Comparison of ENCODE assay signal across 29 mouse cellular contexts in the genomic region with DNA sequence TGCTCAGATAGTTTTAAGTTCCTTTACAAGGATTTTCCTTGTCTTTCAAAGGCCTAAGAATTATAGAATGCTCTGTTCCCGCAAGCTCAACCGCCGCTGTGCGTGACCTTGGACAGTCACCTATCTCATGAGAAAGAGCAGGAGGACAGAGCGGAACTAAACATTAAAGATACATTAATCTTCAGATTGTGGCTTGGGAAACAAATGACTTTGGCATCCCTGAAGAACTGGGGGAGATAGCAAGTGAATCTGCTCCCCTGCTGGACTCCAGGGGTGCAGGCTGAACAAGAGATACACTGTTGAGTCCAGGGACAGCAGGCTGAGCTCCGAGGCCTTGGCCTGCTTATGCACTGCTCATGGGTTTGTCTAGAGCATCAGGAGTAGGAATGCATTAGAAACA. TPM values are rescaled to one million over a fixed set of nuclear protein-coding genes. Genes with fewer than 3 reads are reported as not detected.
DNase-seq lines count a peak whose midpoint lies in the region; TF ChIP-seq lines count a peak whose summit lies in the region.
"Had no signal": no experiment of that assay in that cellular context is flagged by ENCODE, and none has a peak within 500 bp of the region (broad histone marks: within the 10 kb centered on the region; RNA-seq: fewer than 3 reads in every experiment).

No protein-coding gene starts in this region.

- no peak for TF ChIP-seq CTCF in testis, adult 2 months (IDR thresholded peaks at IDR 0.05; ENCODE audit: control insufficient read depth, insufficient read depth, insufficient replicate concordance, low read depth, low read length)

- H3K4me3 ChIP-seq in testis, adult 2 months (ENCODE audit: control insufficient read depth, low read depth, low read length), result no peak overlapping the region
- H3K4me3 ChIP-seq: embryonic facial prominence, embryonic 13.5 days; embryonic facial prominence, embryonic 15.5 days; erythroblast, embryonic 14.5 days; forebrain, embryonic 10.5 days; forebrain, embryonic 12.5 days had no signal

- DNase-seq in adrenal gland, adult 2 months, result peak; percentile 38
- DNase-seq in adrenal gland, postnatal 25 days, result no peak
- DNase-seq in adrenal gland, postnatal 36 days, result peak; percentile 34 to 39
- no peak for DNase-seq in adrenal gland, postnatal 4 days (ENCODE audit: low spot score in 2 of 2)
- DNase-seq in testis, postnatal 10 days (ENCODE audit: low spot score), result no peak
- DNase-seq in frontal cortex, postnatal 25 days (ENCODE audit: low spot score in 2 of 2), result no peak
- DNase-seq: cerebellum, adult 11 months; cerebellum, adult 18-20 months; cerebellum, adult 8-10 months; cerebellum, adult 9-11 months; cerebellum, postnatal 14 days; cerebellum, postnatal 36 days; embryo, embryonic 11 days had no signal

- H3K27ac ChIP-seq in testis, adult 2 months (ENCODE audit: control insufficient read depth, insufficient read depth, low read depth, low read length), result peak overlapping the region; percentile 34; the same call in 1 of the 2 replicates
- H3K27ac ChIP-seq: embryonic facial prominence, embryonic 13.5 days; embryonic facial prominence, embryonic 15.5 days; forebrain, embryonic 10.5 days; forebrain, embryonic 12.5 days had no signal

- H3K36me3 ChIP-seq in testis, adult 2 months (ENCODE audit: control insufficient read depth, insufficient read depth, low read length), result no peaks in the 10 kb centered on the region
- H3K36me3 ChIP-seq: embryonic facial prominence, embryonic 13.5 days; embryonic facial prominence, embryonic 15.5 days; forebrain, embryonic 10.5 days; forebrain, embryonic 12.5 days had no signal

- peaks cover 12% of the 10 kb centered on the region for H3K4me1 ChIP-seq in testis, adult 2 months (ENCODE audit: control insufficient read depth, insufficient read depth, low read length)
- H3K4me1 ChIP-seq: embryonic facial prominence, embryonic 13.5 days; embryonic facial prominence, embryonic 15.5 days; forebrain, embryonic 10.5 days; forebrain, embryonic 12.5 days had no signal

- TF ChIP-seq POLR2A in testis, adult 2 months (IDR thresholded peaks at IDR 0.05; ENCODE audit: control insufficient read depth, low read depth, low read length), result no peak

- no peaks in the 10 kb centered on the region for H3K27me3 ChIP-seq in testis, adult 2 months (ENCODE audit: control insufficient read depth, insufficient read depth, low read length)
- H3K27me3 ChIP-seq: embryonic facial prominence, embryonic 13.5 days; embryonic facial prominence, embryonic 15.5 days; forebrain, embryonic 12.5 days had no signal

RNA-seq across cellular contexts. Expression of a gene that starts 0.9 kb away (rescaled TPM):
- not detected for total RNA-seq in adrenal gland, adult 2 months (2021)
- not detected in 2 replicates for polyA plus RNA-seq in adrenal gland, adult 2 months (2012; rRNA removed)
- not detected in 2 replicates for total RNA-seq in adrenal gland, postnatal 25 days (2021)
- total RNA-seq in adrenal gland, postnatal 36 days (2021), result not detected
- total RNA-seq in adrenal gland, postnatal 4 days (2021), result not detected
- 16.3 and 25.5 TPM in 2 replicates for polyA plus RNA-seq in testis, adult 2 months (2012; rRNA removed)
- total RNA-seq: adrenal gland, adult 18-20 months; common myeloid progenitor, adult 5-6 weeks; ES-E14; MEL had no signal
- polyA plus RNA-seq: brain, embryonic 14.5 days; C2C12; embryonic facial prominence, embryonic 11.5 days; embryonic facial prominence, embryonic 13.5 days; embryonic facial prominence, embryonic 15.5 days; erythroblast, embryonic 14.5 days; forebrain, embryonic 10.5 days; forebrain, embryonic 12.5 days; forebrain, embryonic 14.5 days; forebrain, embryonic 16.5 days; frontal cortex, adult 2 months had no signal

RNA-seq across cellular contexts. Expression of a gene that starts 4.1 kb away (rescaled TPM):
- total RNA-seq in adrenal gland, adult 2 months (2021), result under 1 TPM in 1 of 2 experiments, not detected in 1; 0.73 TPM
- 0.86 and 0.95 TPM in 2 replicates for polyA plus RNA-seq in adrenal gland, adult 2 months (2012; rRNA removed)
- total RNA-seq in adrenal gland, postnatal 25 days (2021), result 1.0 TPM in 1 of 2 replicates, not detected in the other
- 1 to 10 TPM in 1 of 2 experiments, not detected in 1; 1.3 TPM for total RNA-seq in adrenal gland, postnatal 36 days (2021)
- 1 to 10 TPM; 2.0 to 2.3 TPM for total RNA-seq in adrenal gland, postnatal 4 days (2021)
- 125 and 129 TPM in 2 replicates for polyA plus RNA-seq in testis, adult 2 months (2012; rRNA removed)
- total RNA-seq: adrenal gland, adult 18-20 months; common myeloid progenitor, adult 5-6 weeks; ES-E14; MEL had no signal
- polyA plus RNA-seq: brain, embryonic 14.5 days; C2C12; embryonic facial prominence, embryonic 11.5 days; embryonic facial prominence, embryonic 13.5 days; embryonic facial prominence, embryonic 15.5 days; erythroblast, embryonic 14.5 days; forebrain, embryonic 10.5 days; forebrain, embryonic 12.5 days; forebrain, embryonic 14.5 days; forebrain, embryonic 16.5 days; frontal cortex, adult 2 months had no signal

RNA-seq across cellular contexts. Expression of a gene that starts 20.0 kb away (rescaled TPM):
- total RNA-seq in adrenal gland, adult 2 months (2021), result under 1 TPM in 1 of 2 experiments, not detected in 1; 0.90 TPM
- polyA plus RNA-seq in adrenal gland, adult 2 months (2012; rRNA removed), result not detected in 2 replicates
- 0.97 TPM in 1 of 2 replicates, not detected in the other for total RNA-seq in adrenal gland, postnatal 25 days (2021)
- 1 to 10 TPM in 1 of 2 experiments, not detected in 1; 1.3 TPM for total RNA-seq in adrenal gland, postnatal 36 days (2021)
- total RNA-seq in adrenal gland, postnatal 4 days (2021), result 10 to 100 TPM in 1 of 2 experiments, 1 to 10 TPM in 1; 8.3 to 10.2 TPM
- polyA plus RNA-seq in testis, adult 2 months (2012; rRNA removed), result 710 and 946 TPM in 2 replicates
- total RNA-seq: common myeloid progenitor, adult 5-6 weeks; ES-E14; MEL had no signal
- polyA plus RNA-seq: brain, embryonic 14.5 days; C2C12; embryonic facial prominence, embryonic 11.5 days; embryonic facial prominence, embryonic 13.5 days; embryonic facial prominence, embryonic 15.5 days; erythroblast, embryonic 14.5 days; forebrain, embryonic 10.5 days; forebrain, embryonic 12.5 days; forebrain, embryonic 14.5 days; forebrain, embryonic 16.5 days; frontal cortex, adult 2 months had no signal

RNA-seq across cellular contexts. Expression of a gene that starts 22.8 kb away (rescaled TPM):
- total RNA-seq in adrenal gland, adult 2 months (2021), result not detected
- polyA plus RNA-seq in adrenal gland, adult 2 months (2012; rRNA removed), result 1.0 TPM in 1 of 2 replicates, not detected in the other
- total RNA-seq in adrenal gland, postnatal 25 days (2021), result 2.5 TPM in 1 of 2 replicates, not detected in the other
- total RNA-seq in adrenal gland, postnatal 36 days (2021), result 1 to 10 TPM in 1 of 2 experiments, not detected in 1; 2.2 TPM
- 1 to 10 TPM; 2.4 to 2.8 TPM for total RNA-seq in adrenal gland, postnatal 4 days (2021)
- not detected in 2 replicates for polyA plus RNA-seq in testis, adult 2 months (2012; rRNA removed)
- total RNA-seq: common myeloid progenitor, adult 5-6 weeks; MEL had no signal
- polyA plus RNA-seq: brain, embryonic 14.5 days; embryonic facial prominence, embryonic 11.5 days; embryonic facial prominence, embryonic 13.5 days; erythroblast, embryonic 14.5 days; forebrain, embryonic 10.5 days; forebrain, embryonic 12.5 days; forebrain, embryonic 14.5 days; forebrain, embryonic 16.5 days; frontal cortex, adult 2 months had no signal

RNA-seq across cellular contexts. Expression of a gene that starts 26.7 kb away (rescaled TPM):
- 10 to 100 TPM; 11.3 to 18.1 TPM for total RNA-seq in adrenal gland, adult 2 months (2021)
- 11.9 and 21.0 TPM in 2 replicates for polyA plus RNA-seq in adrenal gland, adult 2 months (2012; rRNA removed)
- total RNA-seq in adrenal gland, postnatal 25 days (2021), result 8.1 and 9.0 TPM in 2 replicates
- total RNA-seq in adrenal gland, postnatal 36 days (2021), result 10 to 100 TPM in 1 of 2 experiments, 1 to 10 TPM in 1; 9.3 to 13.2 TPM
- total RNA-seq in adrenal gland, postnatal 4 days (2021), result 10 to 100 TPM; 11.5 to 17.9 TPM
- 1.2 and 1.7 TPM in 2 replicates for polyA plus RNA-seq in testis, adult 2 months (2012; rRNA removed)
- total RNA-seq: MEL had no signal
- polyA plus RNA-seq: erythroblast, embryonic 14.5 days had no signal

Comparison
In these comparisons a context has a peak if more than half of its experiments do, and no peak if none do; other contexts are left out.
1. DNase-seq: peak in adrenal gland, adult 2 months (single experiment) and adrenal gland, postnatal 36 days (2 of 2); none in adrenal gland, postnatal 25 days (single experiment), adrenal gland, postnatal 4 days (0 of 2), testis, postnatal 10 days (single experiment) and frontal cortex, postnatal 25 days (0 of 2).